Mouse (Mus musculus): Measurements from ENCODE around the gene Csrnp3. TPM values are rescaled to one million over a fixed set of nuclear protein-coding genes. Genes with fewer than 3 reads are reported as not detected.

Csrnp3 gene
- polyA plus RNA-seq, 1 experiment, result 29.1 TPM

DNA sequence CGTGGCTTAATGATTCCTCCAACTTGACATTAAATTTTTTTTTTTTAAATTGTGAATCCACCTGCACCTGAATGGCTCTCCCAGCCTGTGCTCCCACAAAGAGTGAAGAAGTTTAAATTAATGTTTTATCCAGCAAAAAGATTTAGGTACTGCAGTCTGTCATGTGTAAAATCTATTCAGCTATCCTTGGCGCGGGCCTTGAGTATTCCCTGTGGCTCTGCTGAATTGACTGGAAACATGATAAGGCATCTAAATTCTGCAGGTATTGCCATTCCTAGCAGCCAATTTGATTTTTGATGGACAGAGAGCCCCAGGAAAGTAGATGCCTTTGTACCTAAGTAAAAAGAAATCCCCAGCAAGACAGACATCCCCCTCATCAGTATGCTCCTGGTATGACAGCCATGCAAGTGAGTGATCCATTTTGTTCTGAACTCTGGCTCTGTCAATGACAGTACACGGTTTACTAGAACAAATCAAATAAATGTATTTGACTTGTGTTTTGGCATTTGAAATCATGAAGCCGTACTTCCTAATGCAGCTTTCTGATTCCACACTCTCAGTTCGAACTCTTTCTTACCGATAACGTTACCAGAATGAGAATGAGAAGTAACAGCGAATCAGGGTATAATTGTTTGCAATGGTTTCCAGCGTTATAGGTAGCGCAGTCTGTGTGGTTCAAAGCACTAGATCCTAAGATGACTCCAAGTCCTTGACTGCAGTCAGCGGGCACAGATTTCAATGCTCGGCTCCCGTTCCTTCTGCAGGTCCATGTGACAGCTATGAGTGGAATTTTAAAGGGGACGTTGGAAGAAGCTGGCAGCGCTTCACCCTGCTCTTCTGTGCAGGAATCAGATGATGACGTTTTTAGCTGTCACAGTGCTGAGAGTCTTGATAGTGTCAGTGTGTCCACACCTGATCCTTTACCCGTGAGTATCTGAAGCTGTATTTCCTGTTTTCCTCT is 14.5 kb downstream of the Csrnp3 start:
- DNase-seq (ENCODE audit: extremely low spot score in 1 of 2, low spot score in 1 of 2), result peak in 1 of 2 experiments; percentile 66

DNA sequence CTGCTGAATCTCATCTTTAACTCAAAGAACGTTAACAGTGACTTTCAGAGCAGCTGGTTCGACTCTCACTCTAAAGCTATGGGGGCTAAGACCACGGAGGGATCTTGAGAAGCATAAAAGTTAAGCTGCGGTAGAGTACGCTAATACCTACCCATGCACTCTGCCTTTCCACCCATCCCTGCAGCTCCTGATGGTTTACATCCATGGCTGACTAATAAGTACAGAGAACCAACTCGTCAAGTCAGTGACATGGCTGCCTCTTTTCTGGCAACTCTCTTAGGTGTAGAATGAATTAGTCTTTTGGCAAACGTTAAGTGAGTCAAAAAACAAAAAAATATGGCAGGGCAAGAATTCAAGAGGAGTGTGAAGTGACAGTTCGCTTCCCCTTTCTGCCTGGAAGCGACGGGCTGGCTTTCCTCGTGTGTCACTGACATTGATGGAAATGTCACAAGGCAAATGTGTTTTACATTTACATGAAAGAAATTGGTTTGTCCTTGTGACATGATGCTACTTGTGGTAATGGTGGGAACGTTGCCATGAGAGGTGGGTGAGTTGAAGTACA is 19.3 kb downstream of the Csrnp3 start:
- DNase-seq (ENCODE audit: extremely low spot score in 1 of 2, low spot score in 1 of 2), result no peak

DNA sequence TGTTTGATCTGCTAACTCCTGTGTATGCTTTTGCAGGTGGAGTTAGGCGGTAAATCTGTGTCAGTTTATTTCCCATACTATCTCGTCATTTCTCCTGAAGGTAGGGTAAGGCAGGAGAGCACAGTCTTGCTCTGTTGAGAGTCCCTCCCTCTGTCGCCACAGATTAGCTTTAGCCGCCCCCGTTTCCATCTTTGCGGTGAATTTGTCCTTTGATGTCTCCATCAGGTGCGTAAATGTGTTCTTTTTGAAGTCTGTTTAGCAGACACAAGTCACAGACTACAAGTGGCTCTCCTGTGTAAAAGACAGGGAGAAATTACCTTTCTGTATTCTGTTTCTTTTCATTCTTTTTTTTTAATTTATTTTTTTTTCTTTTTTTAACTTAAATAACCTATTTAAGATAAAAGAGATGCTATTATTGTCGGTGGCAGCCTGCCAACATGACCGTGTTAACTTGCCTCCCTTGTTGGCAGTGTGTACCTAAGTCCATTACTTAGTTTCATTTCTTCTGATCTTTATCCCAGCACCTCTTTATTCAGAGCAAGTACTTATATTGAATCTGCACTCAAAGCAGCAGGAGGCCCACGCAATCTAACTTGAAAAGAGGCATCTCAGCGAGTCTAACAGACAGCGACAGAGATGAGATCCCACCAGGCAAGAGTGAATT is 25.5 kb downstream of the Csrnp3 start:
- no peak for DNase-seq (ENCODE audit: extremely low spot score in 1 of 2, low spot score in 1 of 2)

DNA sequence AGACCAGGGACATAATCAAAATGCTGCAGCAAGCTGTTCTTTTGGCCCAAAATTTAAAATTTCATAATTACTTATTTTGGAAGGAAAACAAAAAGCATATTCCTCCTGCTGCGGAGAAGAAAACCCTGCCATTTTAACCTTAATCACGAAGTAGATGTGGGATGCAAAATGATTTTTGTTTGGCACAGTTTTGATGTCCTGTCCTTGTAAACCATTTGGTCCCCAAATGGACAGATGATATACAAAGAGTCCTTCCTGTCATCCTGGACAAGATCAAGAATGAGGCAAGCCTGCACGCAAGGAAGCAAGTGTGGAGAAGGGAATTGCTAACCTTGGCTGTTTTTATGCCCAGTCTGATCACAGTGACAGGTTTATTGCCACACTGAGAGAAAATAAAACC is 46.0 kb downstream of the Csrnp3 start:
- DNase-seq (ENCODE audit: extremely low spot score in 1 of 2, low spot score in 1 of 2), result no peak

- no peak for DNase-seq (ENCODE audit: extremely low spot score in 1 of 2, low spot score in 1 of 2)
Observed at GRCm38 (mm10) chr2:65893241-65893640, 47.7 kb downstream of the Csrnp3 start.

DNA sequence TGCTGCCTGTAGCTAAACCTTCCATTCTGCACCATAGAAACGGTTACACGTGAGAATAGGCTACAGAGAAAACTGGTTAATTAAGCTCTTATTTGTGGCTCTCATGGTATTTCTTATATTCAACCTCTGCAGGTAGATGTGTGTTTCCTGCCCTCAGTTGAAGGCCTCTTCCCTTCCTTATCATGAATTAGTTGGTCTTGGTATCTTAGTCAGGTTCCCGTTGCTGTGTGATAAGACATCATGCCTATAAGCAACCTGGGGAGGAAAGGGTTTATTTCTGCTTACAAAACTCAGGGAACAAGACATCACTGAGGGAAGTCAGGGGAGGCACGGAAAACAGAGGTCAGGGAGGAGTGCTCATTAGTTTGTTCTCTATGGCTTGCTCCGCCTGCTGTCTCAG is 48.7 kb downstream of the Csrnp3 start:
- DNase-seq (ENCODE audit: extremely low spot score in 1 of 2, low spot score in 1 of 2), result no peak

DNA sequence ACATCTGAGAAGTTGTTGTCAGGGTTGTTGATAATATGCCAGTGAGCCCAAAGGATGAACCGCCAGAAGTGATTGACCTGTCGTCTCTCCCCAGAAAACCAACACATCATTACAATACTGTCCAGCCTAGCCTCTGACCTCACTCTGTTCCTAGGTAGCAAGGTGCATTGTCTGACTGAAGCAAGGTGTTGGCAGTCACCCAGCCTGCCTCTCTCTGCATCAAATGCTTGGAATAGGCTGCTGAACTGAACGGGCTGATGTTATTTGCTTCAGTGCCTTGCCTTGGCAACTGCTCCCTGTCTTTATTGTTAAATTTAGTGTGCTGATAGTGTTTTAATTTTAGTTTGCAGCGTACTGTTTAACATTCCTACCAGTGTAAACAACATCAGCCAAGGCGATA is 51.0 kb downstream of the Csrnp3 start:
- peak in 1 of 2 experiments; percentile 41 for DNase-seq (ENCODE audit: extremely low spot score in 1 of 2, low spot score in 1 of 2)

DNA sequence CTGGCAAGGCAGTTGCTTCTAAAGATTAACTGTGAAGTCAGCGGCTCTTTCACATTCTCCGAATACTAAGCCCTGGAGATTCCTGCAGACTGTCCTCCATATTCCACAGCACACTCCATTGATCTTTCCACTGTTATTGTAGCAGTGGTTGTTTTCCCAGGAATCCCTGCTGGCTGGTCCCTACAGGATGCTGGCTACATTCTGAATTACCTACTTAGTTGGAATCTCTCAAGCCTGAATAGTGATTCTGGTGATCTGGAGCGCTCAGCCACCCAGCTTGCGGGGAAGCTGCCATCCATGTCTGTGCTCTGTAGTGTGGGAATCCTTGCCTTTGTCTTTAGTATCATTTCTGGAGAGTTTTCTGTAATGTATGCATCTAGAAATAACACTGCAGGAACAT is 51.5 kb downstream of the Csrnp3 start:
- DNase-seq (ENCODE audit: extremely low spot score in 1 of 2, low spot score in 1 of 2), result no peak

GRCm38 (mm10) chr2:65899478-65899877 is 53.9 kb downstream of the Csrnp3 start:
- no peak for DNase-seq (ENCODE audit: extremely low spot score in 1 of 2, low spot score in 1 of 2)

GRCm38 (mm10) chr2:65908526-65908925 is 63.0 kb downstream of the Csrnp3 start:
- no peak for DNase-seq (ENCODE audit: extremely low spot score in 1 of 2, low spot score in 1 of 2)

DNA sequence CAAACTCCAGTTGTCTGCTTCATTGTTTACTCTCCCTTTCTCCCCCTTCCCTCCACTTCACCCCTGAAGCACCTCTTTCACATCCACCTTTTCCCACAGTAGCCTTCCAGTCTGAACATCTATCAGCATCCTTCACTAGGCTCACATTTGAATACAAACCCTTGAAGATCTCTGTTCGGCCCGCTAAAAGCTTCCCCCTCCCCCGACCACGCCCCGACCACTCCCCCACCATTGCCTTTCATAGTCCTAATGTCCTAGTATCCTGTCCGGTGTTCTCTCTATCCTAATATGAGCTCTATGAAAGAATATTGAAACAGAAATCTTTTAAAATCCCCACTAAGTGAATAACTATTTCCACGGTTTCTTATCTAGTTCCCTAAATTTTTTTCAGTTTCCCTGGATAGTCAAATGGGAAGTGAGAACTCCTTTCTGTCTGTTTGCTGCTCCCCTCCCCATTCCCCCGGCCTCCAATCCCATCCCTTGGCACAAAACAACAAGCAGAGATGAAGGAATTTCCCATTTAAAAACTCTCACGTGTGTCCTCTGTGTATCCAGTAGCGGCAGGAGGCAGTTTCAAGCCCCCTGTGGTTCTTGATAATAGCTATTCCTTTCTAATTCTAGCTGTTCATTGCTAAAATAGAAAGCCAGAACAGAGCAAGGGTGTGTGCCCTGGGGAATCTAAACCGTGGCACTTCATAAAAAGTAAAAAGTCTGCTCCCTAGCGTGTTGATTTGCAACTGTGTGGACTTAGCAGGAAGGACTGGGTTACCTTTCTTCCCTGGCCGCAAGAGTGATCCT is 64.4 kb downstream of the Csrnp3 start:
- no peak for DNase-seq (ENCODE audit: extremely low spot score in 1 of 2, low spot score in 1 of 2)

GRCm38 (mm10) chr2:65915994-65916393 is 70.4 kb downstream of the Csrnp3 start:
- DNase-seq (ENCODE audit: extremely low spot score in 1 of 2, low spot score in 1 of 2), result no peak

DNA sequence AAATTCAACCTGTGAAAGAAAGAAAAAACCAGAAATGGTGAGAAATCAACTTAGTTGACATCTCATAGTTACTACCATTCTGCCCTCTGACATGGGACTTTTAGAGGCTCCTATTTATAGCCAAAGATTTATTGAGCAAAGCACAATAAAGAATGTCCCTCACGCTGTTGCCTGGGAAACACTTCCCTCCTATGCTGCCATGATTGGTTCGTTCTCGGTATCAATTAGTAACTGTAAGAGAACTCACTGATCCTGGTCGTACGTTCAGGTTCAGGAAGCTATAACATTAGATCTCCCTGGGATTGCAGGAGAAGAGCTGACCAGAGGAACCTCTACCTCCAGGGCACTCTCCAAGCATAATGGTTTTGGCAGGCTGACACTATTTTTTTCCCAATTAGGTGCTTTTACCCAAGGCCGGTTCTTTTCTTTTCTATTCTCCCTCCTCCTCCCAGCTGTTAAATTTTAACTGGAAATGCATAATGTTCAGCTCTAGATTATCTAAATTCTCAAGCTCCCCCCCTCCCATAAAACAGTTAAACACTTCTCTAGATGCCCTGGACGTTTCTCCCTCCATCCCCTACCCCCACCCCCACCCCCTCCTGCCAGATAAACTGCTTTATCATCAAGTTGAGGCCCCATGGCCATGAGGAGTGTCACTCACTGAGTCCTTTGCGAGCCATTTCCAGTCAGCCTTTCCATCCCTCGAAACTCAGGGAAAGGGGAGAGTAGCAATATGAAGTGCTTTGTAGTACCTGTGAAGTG is 75.3 kb downstream of the Csrnp3 start:
- DNase-seq (ENCODE audit: extremely low spot score in 1 of 2, low spot score in 1 of 2), result no peak

GRCm38 (mm10) chr2:65925363-65925941 is 79.9 kb downstream of the Csrnp3 start:
- DNase-seq (ENCODE audit: extremely low spot score in 1 of 2, low spot score in 1 of 2), result no peak

- no peak for DNase-seq (ENCODE audit: extremely low spot score in 1 of 2, low spot score in 1 of 2)
Observed at GRCm38 (mm10) chr2:65926935-65927708, 81.6 kb downstream of the Csrnp3 start.

DNA sequence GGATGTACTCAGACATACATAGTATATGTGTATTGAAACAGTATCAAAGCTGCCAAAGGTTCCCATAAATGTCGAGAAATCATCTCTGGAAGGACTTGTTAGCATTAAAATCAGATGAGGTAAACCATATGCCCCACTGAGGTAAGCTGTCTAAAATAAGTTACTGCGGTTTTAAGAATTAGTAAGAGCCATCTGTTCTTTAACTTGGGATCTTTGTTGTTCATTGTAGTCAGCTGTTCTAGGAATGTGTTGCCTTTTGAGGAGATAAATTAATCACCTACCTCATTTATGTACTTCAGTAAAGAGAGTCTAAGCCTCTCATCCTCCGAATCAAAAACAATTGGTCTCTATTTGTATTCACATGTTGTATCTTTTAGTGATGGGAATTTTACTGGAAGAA is 83.7 kb downstream of the Csrnp3 start:
- no peak for DNase-seq (ENCODE audit: extremely low spot score in 1 of 2, low spot score in 1 of 2)

DNA sequence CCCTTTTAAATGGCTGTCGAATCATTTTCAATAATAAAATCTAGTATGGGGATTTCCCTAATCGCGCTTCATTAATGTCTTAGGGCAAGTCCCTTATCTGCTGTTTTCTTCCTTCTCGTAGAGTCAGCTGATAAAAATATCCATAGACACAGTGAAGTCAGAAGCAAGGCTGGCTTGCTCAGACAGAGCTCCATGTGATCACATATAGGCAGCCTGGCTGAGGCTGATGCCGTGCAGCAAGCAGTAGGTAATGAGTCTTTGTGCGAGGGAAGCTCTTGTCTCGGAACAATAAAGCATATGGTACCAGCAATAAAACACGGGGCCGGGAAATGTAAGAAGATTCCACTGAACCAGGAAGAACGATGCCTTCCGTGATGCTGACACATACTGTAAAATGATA is 84.4 kb downstream of the Csrnp3 start:
- DNase-seq (ENCODE audit: extremely low spot score in 1 of 2, low spot score in 1 of 2), result peak; percentile 56 to 80

DNA sequence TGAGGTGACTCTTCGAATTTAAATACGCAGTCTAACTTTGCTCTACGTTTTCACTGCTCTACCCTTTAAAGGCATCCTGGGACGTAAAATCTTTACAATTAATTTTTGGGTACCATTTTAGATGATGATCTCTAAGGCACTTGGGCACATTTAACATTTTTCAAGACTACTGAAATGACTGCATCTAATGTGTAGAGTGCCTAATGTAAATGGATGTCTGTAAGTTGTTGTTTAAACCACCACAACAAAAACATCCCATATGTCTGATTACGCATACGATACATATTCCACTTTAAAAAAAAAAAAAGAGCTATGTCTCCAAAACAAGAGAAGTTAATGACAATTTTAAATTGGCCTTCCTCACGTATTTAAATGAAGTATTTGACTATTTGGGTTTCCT is 85.7 kb downstream of the Csrnp3 start:
- no peak for DNase-seq (ENCODE audit: extremely low spot score in 1 of 2, low spot score in 1 of 2)

GRCm38 (mm10) chr2:65931841-65932311 is 86.3 kb downstream of the Csrnp3 start:
- peak; percentile 74 to 79 for DNase-seq (ENCODE audit: extremely low spot score in 1 of 2, low spot score in 1 of 2)
